Mouse (Mus musculus) C2C12 (cell line): ENCODE results near the gene Galnt16.

ENCODE experiments used
- CTCF ChIP-seq: IDR thresholded peaks from one replicate; pipeline ENCODE4 v1.5.1; 2011; ENCODE audit not compliant: control insufficient read depth, insufficient read depth, insufficient read length
- MAX ChIP-seq: IDR thresholded peaks from one replicate; pipeline ENCODE4 v1.6.1; 2011; ENCODE audit warnings: mild to moderate bottlenecking, control low read depth

DNA sequence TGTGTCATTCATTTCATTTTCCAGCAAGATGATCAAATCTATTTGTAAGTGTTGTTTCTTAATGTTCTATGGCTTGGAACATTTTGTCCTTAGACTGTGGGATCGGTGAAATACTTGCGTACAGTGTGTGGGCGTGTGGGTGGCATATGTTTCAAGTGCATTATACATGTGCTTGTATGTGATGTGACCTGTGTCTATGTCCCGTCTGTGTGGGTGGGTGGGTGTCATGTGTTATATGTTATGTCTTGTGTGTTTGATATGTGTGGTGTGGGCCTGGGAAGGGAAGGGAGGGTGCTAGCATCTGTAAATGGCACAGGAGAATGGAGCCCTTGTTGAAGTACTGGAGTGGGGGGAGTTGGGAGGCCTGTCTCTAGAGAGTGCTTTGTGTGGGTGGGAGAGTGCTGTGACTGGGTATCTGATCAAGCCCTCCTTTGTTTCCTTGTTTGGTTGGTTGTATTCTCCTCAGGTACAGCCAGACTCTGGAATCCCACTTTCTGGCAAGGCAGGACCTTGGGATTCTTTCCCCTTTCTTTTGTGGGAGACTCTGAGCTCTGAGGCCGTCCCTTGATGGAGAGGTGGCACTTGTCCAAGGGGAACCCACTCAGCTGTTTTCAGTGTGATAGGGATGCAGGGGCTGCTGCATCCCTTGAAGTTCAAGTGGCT lies 9.8 kb downstream of the Galnt16 start:
- TF ChIP-seq CTCF (no peak), MAX (no peak)
